Mouse (Mus musculus): Measurements from ENCODE around the gene Paqr4. TPM values are rescaled to one million over a fixed set of nuclear protein-coding genes. Genes with fewer than 3 reads are reported as not detected.
"Not testable (repeated sequence)": the region's sequence is repeated elsewhere in the genome, so short reads cannot be mapped to it uniquely, and the experiment has no call there.

Gene Paqr4
- polyA plus RNA-seq (2015; fragmentation: Nextera tagmentation; extraction: Ambion mirVana), result 67.0 and 75.2 TPM in 2 replicates

DNA sequence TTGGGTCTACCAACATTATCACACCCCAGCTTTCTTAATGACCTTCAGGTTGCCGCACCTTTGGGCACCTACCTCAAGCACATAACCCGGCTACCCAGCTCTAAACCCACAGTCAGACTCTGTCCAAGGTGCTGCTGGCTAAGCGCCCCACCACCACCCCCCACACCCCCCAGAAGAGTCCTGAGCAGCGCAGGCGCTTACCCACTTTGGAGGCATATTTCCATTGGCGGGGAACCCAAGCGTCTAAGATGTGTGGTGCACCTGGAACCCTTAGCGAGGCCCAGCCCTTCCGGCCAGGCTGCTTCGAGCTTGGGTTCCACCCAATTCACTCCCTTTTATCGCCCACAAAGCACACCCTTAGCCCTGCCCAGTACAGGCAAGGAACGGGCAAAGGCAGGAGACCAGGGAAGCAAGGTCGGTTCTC is at the start of gene Paqr4:
Gene Paqr4 (minus strand): TSS at position 270 of the 424 bp plus-strand sequence.
- H3K27me3 ChIP-seq, result peaks cover 45% of the 10 kb centered on the region
- H3K36me3 ChIP-seq, result 0 out of 2 replicates have a peak, but pooled peaks cover 11% of the 10 kb centered on the region
- no peaks in the 10 kb centered on the region for H3K9me3 ChIP-seq
- H3K9ac ChIP-seq, result peak within 1 kb of the TSS; percentile 75
- WGBS, result 8% methylated on average over 13 of the region's 13 CpGs
- peak within 1 kb of the TSS; percentile 89 for H3K4me2 ChIP-seq
- peak within 1 kb of the TSS; percentile 73 for H3K4me3 ChIP-seq
- peak within 1 kb of the TSS; percentile 84 for H3K27ac ChIP-seq (replicated peaks)
- peaks cover 48% of the 10 kb centered on the region for H3K4me1 ChIP-seq (replicated peaks)
- no peak; the same call in 1 of the 2 replicates for ATAC-seq (ENCODE audit: low FRiP score, low read depth)

DNA sequence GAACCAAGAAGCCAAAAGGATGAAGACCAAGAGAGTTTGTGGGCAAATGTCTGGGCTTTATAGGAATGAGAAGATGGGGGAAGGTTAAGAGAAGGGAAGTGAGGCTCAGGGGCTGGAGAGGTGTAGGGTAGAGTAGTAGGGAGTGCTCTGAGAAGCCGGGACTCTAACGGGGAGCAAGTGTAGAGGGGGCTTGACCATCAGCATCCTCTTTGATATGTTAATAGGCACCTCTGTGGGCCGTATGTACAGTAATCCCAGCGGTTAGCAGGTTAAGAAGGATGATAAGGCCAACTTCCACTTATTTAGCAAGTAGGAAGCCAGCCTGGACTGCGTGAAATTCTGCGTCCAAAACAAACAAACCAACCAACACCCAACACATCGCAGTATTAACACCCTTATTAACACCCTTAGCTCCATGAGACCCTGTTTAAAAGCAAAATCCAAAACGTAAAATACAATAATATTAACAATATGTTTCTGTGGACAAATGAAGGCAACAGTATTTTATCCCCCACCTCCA is 49.1 kb upstream of the Paqr4 start:
- no peak for ATAC-seq (ENCODE audit: low FRiP score, low read depth)
- Histone ChIP-seq H3K4me2 (peak overlapping the region; percentile 75), H3K4me1 (replicated peaks) (peaks cover 44% of the 10 kb centered on the region), H3K36me3 (no peaks in the 10 kb centered on the region), H3K9ac (peak overlapping the region; percentile 77), H3K27ac (replicated peaks) (peak overlapping the region; percentile 92), H3K9me3 (no peaks in the 10 kb centered on the region), H3K4me3 (peak overlapping the region; percentile 47), H3K27me3 (no peaks in the 10 kb centered on the region)
- 15% methylated on average over 8 of the region's 8 CpGs for WGBS

DNA sequence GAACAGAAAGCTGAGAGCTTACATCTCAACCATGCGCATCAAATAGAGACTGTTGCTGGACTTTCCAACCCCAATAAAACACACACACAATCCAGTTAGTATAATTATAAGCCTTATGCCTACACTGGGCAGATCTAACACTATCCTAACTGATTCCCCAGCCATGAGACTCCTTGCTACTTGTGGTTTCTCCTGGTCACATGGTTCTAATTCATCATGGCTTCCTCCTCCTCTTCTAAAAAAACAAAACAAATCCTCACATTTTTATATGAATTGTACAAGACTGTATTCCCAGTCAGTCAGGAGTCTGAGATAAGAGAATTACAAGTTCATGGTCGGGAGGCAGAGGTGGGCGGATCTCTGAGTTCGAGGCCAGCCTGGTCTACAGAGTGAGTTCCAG is 48.3 kb upstream of the Paqr4 start:
- ATAC-seq (ENCODE audit: low FRiP score, low read depth), result no peak
- no peak overlapping the region for H3K27ac ChIP-seq (replicated peaks)
- WGBS, result 93% methylated on average over 4 of the region's 4 CpGs

DNA sequence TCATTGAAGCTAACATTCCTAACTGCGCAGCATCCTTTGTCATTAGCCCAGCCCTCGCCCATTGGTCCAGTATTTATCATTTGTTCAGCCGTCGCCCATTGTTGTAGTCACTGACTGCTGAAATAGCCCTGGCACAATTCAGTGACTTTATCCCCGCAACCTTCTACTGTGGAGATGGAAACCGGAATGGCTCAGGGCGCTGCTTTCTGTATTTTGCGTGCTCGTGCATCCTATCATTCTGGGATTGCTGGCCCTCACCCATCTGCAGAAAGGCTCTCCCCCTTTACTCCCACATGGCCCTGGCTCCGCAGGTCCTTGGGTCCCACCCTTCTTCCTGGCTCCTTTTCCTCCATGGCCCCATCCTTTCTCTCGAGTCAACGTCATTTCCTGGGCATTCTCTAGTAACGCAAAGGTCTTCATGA is 45.9 kb upstream of the Paqr4 start:
- H3K27me3 ChIP-seq, result no peaks in the 10 kb centered on the region
- 7% methylated on average over 13 of the region's 13 CpGs for WGBS
- H3K27ac ChIP-seq (replicated peaks), result peak overlapping the region; percentile 95
- peak overlapping the region; percentile 75 for H3K4me2 ChIP-seq
- H3K9me3 ChIP-seq, result no peaks in the 10 kb centered on the region
- peaks cover 31% of the 10 kb centered on the region for H3K4me1 ChIP-seq (replicated peaks)
- H3K4me3 ChIP-seq, result peak overlapping the region; percentile 77
- H3K9ac ChIP-seq, result peak overlapping the region; percentile 82
- ATAC-seq (ENCODE audit: low FRiP score, low read depth), result peak; percentile 74
- no peaks in the 10 kb centered on the region for H3K36me3 ChIP-seq

More for the DNA sequence above, 48.3 kb upstream of the Paqr4 start:
- no peaks in the 10 kb centered on the region for H3K36me3 ChIP-seq
- H3K9me3 ChIP-seq, result no peaks in the 10 kb centered on the region
- peaks cover 44% of the 10 kb centered on the region for H3K4me1 ChIP-seq (replicated peaks)
- H3K27me3 ChIP-seq, result no peaks in the 10 kb centered on the region
- H3K9ac ChIP-seq, result no peak overlapping the region
- H3K4me2 ChIP-seq, result no peak overlapping the region
- no peak overlapping the region for H3K4me3 ChIP-seq

DNA sequence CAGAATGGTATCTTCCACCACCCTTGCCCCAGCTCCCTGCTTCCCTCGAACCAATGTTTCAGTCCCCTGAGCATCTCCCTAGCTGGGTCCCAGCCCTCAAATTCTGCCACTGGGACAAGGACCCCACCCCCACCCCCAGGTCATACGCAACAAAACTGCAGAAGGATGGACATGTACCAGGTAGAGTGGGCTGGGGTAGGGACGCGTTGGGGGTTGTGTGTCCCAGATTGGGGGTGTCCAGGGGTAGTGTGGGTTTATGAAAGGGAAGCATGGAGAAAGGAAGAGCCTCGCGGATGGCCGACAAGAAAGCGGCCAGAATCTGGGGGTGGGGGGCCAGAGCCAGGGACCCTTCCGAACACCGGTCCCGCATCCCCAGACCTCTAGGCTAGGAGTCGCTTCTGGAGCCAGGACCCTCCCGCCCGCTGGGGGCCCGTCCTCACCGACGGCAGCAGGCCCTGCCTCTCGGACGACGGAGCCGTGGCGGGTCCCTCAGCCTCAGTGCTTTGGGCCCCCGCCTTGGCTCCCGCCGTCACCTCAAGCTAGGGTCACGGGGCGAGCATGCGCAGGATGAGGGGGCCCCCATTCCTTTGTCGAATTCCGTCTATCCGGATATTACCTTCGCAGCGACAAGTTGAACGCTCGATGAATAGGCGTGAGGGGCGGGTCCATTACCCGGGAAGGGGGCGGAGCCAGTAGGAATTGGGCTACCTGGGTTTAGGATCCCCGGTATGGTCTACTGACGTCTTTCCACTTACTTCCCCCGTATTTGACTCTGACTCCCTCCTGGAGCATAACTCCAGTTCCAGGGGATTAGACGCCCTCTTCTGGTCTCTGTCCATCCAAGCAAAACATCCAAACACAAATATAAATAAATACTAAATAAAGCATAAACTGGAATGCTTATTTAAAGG is 45.1 kb upstream of the Paqr4 start, which contains the start of gene Flywch2:
Gene Flywch2 (minus strand): TSS at position 521 of the 911 bp plus-strand sequence.
- ATAC-seq (ENCODE audit: low FRiP score, low read depth), result peak; percentile 93
- WGBS, result 2% methylated on average over 43 of the region's 43 CpGs

DNA sequence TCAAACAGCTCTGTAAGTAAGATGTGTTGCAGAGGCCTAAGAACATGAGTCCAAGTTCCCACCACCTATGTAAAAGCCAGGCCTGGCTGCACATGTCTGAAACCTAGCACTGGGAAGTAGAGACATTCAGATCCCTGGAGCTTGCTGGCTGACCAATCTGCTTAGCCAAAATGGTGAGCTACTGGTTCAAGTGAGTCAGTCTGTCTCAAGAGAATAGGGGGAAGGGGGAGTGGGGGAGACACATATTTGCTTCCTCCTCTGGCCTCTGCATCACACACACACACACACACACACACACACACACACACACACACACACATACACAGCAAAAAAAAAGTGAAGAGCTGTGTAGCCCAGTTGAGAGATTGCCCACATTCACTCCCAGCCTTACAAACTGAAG is 42.7 kb upstream of the Paqr4 start:
- Histone ChIP-seq H3K27ac (replicated peaks) (no peak overlapping the region), H3K9me3 (no peaks in the 10 kb centered on the region)

More for the DNA sequence above, 45.1 kb upstream of the Paqr4 start, which contains the start of gene Flywch2:
- no peaks in the 10 kb centered on the region for H3K9me3 ChIP-seq
- H3K4me1 ChIP-seq (replicated peaks), result peaks cover 25% of the 10 kb centered on the region
- H3K4me3 ChIP-seq, result peak within 1 kb of the TSS; percentile 77
- peak within 1 kb of the TSS; percentile 82 for H3K9ac ChIP-seq
- H3K27me3 ChIP-seq, result no peaks in the 10 kb centered on the region
- no peaks in the 10 kb centered on the region for H3K36me3 ChIP-seq
- peak within 1 kb of the TSS; percentile 95 for H3K27ac ChIP-seq (replicated peaks)
- peak within 1 kb of the TSS; percentile 75 for H3K4me2 ChIP-seq

DNA sequence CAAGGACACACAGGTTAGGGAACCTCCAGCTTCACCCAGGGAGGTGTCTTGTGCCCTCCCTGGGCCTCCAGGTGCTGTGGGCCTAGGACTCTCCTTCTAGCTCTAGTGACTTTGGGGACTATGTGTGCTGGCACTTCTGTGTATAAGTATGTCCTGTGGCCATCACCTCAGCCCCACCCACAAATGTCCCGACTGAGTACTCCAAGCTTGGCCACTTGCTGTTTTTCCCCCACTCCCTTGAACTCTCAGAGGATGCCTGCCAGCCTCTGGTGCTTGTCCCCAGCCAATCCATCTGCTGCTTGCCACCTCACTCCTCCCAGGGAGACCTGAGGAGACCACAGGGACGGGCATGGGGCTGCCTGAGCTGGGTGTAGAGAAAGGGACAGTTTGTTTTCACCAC is 37.8 kb upstream of the Paqr4 start:
- H3K27ac ChIP-seq (replicated peaks), result no peak overlapping the region
- H3K4me2 ChIP-seq, result no peak overlapping the region
- H3K4me3 ChIP-seq, result no peak overlapping the region
- no peaks in the 10 kb centered on the region for H3K36me3 ChIP-seq
- no peaks in the 10 kb centered on the region for H3K9me3 ChIP-seq
- no peaks in the 10 kb centered on the region for H3K27me3 ChIP-seq
- H3K9ac ChIP-seq, result no peak overlapping the region
- peaks cover 7% of the 10 kb centered on the region; the same call in 1 of the 2 replicates for H3K4me1 ChIP-seq (replicated peaks)
- ATAC-seq (ENCODE audit: low FRiP score, low read depth), result no peak
- 74% methylated on average over 2 of the region's 2 CpGs for WGBS

More for the DNA sequence above, 42.7 kb upstream of the Paqr4 start:
- ATAC-seq (ENCODE audit: low FRiP score, low read depth), result no peak
- Histone ChIP-seq H3K36me3 (no peaks in the 10 kb centered on the region), H3K27me3 (no peaks in the 10 kb centered on the region), H3K9ac (no peak overlapping the region), H3K4me2 (no peak overlapping the region), H3K4me1 (replicated peaks) (peaks cover 11% of the 10 kb centered on the region), H3K4me3 (no peak overlapping the region)

DNA sequence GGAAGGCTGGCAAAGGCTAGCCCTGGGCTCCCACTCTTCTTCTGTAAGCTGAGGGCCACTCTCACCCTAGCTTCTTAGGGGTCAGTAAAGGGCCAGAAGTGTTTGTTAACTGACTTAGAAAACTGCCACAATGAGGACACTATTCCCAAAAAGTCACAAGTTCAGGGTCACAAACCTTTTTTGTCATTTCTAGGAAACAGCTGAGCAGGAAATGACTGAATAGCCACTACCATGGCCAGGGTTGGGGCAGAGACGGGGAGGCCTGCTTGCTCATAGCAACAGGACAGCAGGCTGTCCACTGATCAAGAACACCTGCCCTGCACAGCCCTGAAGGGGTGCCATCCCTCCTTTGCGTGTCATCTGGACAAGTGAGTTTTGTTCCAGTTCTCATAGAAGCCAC is 36.5 kb upstream of the Paqr4 start:
- Histone ChIP-seq H3K9ac (no peak overlapping the region), H3K27ac (replicated peaks) (no peak overlapping the region), H3K4me2 (no peak overlapping the region), H3K4me1 (replicated peaks) (peaks cover 8% of the 10 kb centered on the region; the same call in 1 of the 2 replicates), H3K36me3 (no peaks in the 10 kb centered on the region), H3K27me3 (no peaks in the 10 kb centered on the region), H3K9me3 (no peaks in the 10 kb centered on the region), H3K4me3 (no peak overlapping the region)
- ATAC-seq (ENCODE audit: low FRiP score, low read depth), result no peak
- 91% methylated on average over 2 of the region's 2 CpGs for WGBS

DNA sequence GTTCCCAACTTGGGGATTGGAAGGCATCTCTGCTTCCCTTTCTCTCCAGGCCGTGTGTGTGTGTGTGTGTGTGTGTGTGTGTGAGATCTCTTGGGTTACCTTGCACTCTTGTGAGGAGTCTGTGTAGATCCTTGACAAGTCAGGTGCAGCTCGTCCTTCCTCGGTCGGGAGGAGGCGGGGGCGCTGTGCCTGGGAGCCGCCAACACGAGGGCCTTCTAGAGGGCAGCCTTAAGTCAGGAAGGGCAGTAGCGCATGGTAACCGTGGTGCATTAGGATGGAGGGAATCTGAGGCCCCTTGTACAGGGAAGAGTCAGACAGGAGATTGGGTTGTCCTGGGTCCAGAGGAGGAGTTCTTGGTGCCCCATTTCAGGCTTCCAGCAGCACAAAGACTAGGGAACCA is 35.5 kb upstream of the Paqr4 start:
- Histone ChIP-seq H3K4me2 (no peak overlapping the region), H3K9ac (no peak overlapping the region), H3K4me3 (no peak overlapping the region), H3K27ac (replicated peaks) (no peak overlapping the region), H3K4me1 (replicated peaks) (peaks cover 13% of the 10 kb centered on the region; the same call in 1 of the 2 replicates), H3K27me3 (no peaks in the 10 kb centered on the region), H3K36me3 (no peaks in the 10 kb centered on the region), H3K9me3 (no peaks in the 10 kb centered on the region)
- 78% methylated on average over 10 of the region's 10 CpGs for WGBS
- ATAC-seq (ENCODE audit: low FRiP score, low read depth), result no peak

DNA sequence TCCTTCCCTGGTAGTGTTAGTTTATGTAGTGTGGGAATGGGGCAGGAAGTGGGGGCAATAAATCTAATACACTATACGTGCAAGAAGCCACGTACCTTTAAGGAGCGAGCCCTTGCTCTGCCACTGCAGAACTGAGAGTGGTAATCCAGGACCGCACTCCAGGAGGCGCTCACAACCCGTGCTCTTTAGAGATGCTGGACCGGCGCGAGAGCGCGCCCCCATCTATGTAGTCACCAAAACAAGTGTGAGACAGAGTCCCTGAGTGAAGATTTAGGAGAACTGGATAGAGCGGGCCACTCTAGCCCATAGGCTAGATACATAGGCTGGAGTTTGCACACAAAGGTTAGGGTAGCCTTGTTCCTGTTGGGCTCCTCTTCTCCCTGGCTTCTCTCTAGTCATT is 33.4 kb upstream of the Paqr4 start:
- ATAC-seq (ENCODE audit: low FRiP score, low read depth), result no peak
- Histone ChIP-seq H3K4me1 (replicated peaks) (peaks cover 27% of the 10 kb centered on the region), H3K9me3 (no peaks in the 10 kb centered on the region), H3K27ac (replicated peaks) (no peak overlapping the region), H3K36me3 (no peaks in the 10 kb centered on the region), H3K27me3 (no peaks in the 10 kb centered on the region), H3K4me3 (no peak overlapping the region), H3K4me2 (peak overlapping the region; percentile 27; the same call in 1 of the 2 replicates), H3K9ac (no peak overlapping the region)
- WGBS, result 9% methylated on average over 12 of the region's 12 CpGs

DNA sequence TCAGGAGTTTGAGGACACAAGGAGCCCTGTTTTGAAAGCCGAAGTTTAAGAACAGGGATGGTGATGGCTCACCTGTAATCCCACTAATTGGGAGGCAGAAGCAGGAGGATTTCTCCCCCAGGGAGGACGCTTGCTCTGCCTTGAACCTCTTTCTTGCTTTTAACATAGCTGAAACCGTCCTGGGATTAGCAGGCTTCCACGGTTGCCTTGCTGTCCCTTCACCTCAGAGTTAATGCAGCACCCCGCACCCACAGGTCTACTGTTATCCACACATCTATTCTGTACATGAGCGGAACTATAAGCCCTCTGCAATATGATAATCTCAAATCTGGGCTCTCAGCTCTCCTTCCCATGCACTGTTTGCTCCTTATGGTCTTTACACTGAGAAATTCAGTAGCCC is 33.0 kb upstream of the Paqr4 start:
- H3K27ac ChIP-seq (replicated peaks), result no peak overlapping the region
- peaks cover 27% of the 10 kb centered on the region for H3K4me1 ChIP-seq (replicated peaks)
- no peaks in the 10 kb centered on the region for H3K27me3 ChIP-seq
- H3K9ac ChIP-seq, result no peak overlapping the region
- WGBS, result 78% methylated on average over 6 of the region's 6 CpGs
- no peak overlapping the region for H3K4me2 ChIP-seq
- no peaks in the 10 kb centered on the region for H3K9me3 ChIP-seq
- no peak for ATAC-seq (ENCODE audit: low FRiP score, low read depth)
- no peak overlapping the region for H3K4me3 ChIP-seq
- H3K36me3 ChIP-seq, result no peaks in the 10 kb centered on the region

DNA sequence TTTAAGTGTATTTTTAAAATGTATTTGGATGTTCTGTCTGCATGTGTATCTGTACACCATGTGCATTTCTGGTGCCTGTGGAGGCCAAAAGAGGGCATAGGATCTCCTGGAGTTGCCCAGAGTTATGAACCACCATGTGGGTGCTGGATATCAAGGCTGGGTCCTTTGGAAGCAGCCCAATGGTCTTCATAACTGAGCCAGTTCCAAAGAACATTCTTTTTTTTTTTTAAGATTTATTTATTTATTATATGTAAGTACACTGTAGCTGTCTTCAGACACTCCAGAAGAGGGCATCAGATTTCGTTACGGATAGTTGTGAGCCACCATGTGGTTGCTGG is 31.5 kb upstream of the Paqr4 start:
- Histone ChIP-seq H3K4me2 (peak overlapping the region; percentile 67), H3K9ac (peak overlapping the region; percentile 29; the same call in 1 of the 2 replicates), H3K27ac (replicated peaks) (peak overlapping the region; percentile 77), H3K4me1 (replicated peaks) (peaks cover 27% of the 10 kb centered on the region), H3K4me3 (peak overlapping the region; percentile 94)
- not testable (repeated sequence) for H3K36me3 ChIP-seq; ATAC-seq (ENCODE audit: low FRiP score, low read depth); H3K27me3 ChIP-seq; H3K9me3 ChIP-seq
- 77% methylated on average over 2 of the region's 2 CpGs for WGBS

Data from hindbrain, embryonic 15.5 days (tissue).